ENCODE assay signal across 9 mouse cellular contexts in genomic region chr9:63124512-63124911, GRCm38 (mm10). TPM values are rescaled to one million over a fixed set of nuclear protein-coding genes. Genes with fewer than 3 reads are reported as not detected.
DNase-seq lines count a peak whose midpoint lies in the region; ATAC-seq lines count a peak whose summit lies in the region.
"Had no signal": no experiment of that assay in that cellular context is flagged by ENCODE, and none has a peak within 500 bp of the region (broad histone marks: within the 10 kb centered on the region; RNA-seq: fewer than 3 reads in every experiment).

No protein-coding gene starts in this region.

- no peak overlapping the region for H3K9ac ChIP-seq in heart, embryonic 15.5 days
- no peak overlapping the region for H3K9ac ChIP-seq in limb, embryonic 15.5 days
- no peak overlapping the region for H3K9ac ChIP-seq in stomach, embryonic 15.5 days

- H3K9me3 ChIP-seq in heart, embryonic 15.5 days (replicated peaks), result no peaks in the 10 kb centered on the region
- H3K9me3 ChIP-seq in megakaryocyte, embryonic 14.5 days, result peaks cover 3% of the 10 kb centered on the region
- no peaks in the 10 kb centered on the region for H3K9me3 ChIP-seq in limb, embryonic 15.5 days
- no peaks in the 10 kb centered on the region for H3K9me3 ChIP-seq in stomach, embryonic 15.5 days
- H3K9me3 ChIP-seq: midbrain, embryonic 15.5 days had no signal

- H3K36me3 ChIP-seq in heart, embryonic 15.5 days, result no peaks in the 10 kb centered on the region
- H3K36me3 ChIP-seq in megakaryocyte, embryonic 14.5 days (replicated peaks; ENCODE audit: low read length), result no peaks in the 10 kb centered on the region
- no peaks in the 10 kb centered on the region for H3K36me3 ChIP-seq in limb, embryonic 15.5 days
- no peaks in the 10 kb centered on the region for H3K36me3 ChIP-seq in stomach, embryonic 15.5 days
- H3K36me3 ChIP-seq: midbrain, embryonic 15.5 days had no signal

- 40% methylated on average over 9 of the region's 9 CpGs for WGBS in heart, embryonic 15.5 days
- 46% methylated on average over 9 of the region's 9 CpGs for WGBS in limb, embryonic 15.5 days
- 38% methylated on average over 9 of the region's 9 CpGs for WGBS in stomach, embryonic 15.5 days

- peaks cover 6% of the 10 kb centered on the region for H3K4me1 ChIP-seq in heart, embryonic 15.5 days (replicated peaks)
- H3K4me1 ChIP-seq in megakaryocyte, embryonic 14.5 days, result peaks cover 30% of the 10 kb centered on the region
- H3K4me1 ChIP-seq in limb, embryonic 15.5 days, result peaks cover 22% of the 10 kb centered on the region
- H3K4me1 ChIP-seq in stomach, embryonic 15.5 days, result peaks cover 10% of the 10 kb centered on the region; the same call in 1 of the 2 replicates

- no peaks in the 10 kb centered on the region for H3K27me3 ChIP-seq in heart, embryonic 15.5 days
- peaks cover 12% of the 10 kb centered on the region for H3K27me3 ChIP-seq in megakaryocyte, embryonic 14.5 days (replicated peaks)
- no peaks in the 10 kb centered on the region for H3K27me3 ChIP-seq in limb, embryonic 15.5 days
- H3K27me3 ChIP-seq in stomach, embryonic 15.5 days (replicated peaks), result no peaks in the 10 kb centered on the region
- H3K27me3 ChIP-seq: midbrain, embryonic 15.5 days had no signal

- no peak overlapping the region for H3K27ac ChIP-seq in heart, embryonic 15.5 days
- no peak overlapping the region for H3K27ac ChIP-seq in limb, embryonic 15.5 days
- H3K27ac ChIP-seq in stomach, embryonic 15.5 days, result no peak overlapping the region

- no peak for ATAC-seq in heart, embryonic 15.5 days (replicated peaks; ENCODE audit: insufficient number of reproducible peaks, insufficient read depth, low FRiP score, low read depth)
- no peak for ATAC-seq in megakaryocyte, adult 5-6 weeks (ENCODE audit: poor library complexity, severe bottlenecking)
- no peak for ATAC-seq in limb, embryonic 15.5 days (ENCODE audit: insufficient number of reproducible peaks, low FRiP score, low TSS enrichment, low read depth)
- 0 out of 2 replicates have a peak, but pooled peaks have one; percentile 1 for ATAC-seq in stomach, embryonic 15.5 days (ENCODE audit: insufficient read depth, low FRiP score, low read depth)
- no peak for ATAC-seq in megakaryocyte-erythroid progenitor cell, adult 5-6 weeks (replicated peaks; ENCODE audit: low FRiP score, low TSS enrichment, poor library complexity, severe bottlenecking)

- no peak for DNase-seq in heart, adult 8-10 months (ENCODE audit: low spot score)

- peak overlapping the region; percentile 85; the same call in 1 of the 2 replicates for H3K4me2 ChIP-seq in heart, embryonic 15.5 days
- peak overlapping the region; percentile 85; the same call in 1 of the 2 replicates for H3K4me2 ChIP-seq in limb, embryonic 15.5 days
- no peak overlapping the region for H3K4me2 ChIP-seq in stomach, embryonic 15.5 days

- H3K4me3 ChIP-seq in heart, embryonic 15.5 days, result no peak overlapping the region
- peak overlapping the region; percentile 94 for H3K4me3 ChIP-seq in megakaryocyte, embryonic 14.5 days (replicated peaks)
- H3K4me3 ChIP-seq in limb, embryonic 15.5 days, result no peak overlapping the region
- no peak overlapping the region for H3K4me3 ChIP-seq in stomach, embryonic 15.5 days (replicated peaks)

RNA-seq across cellular contexts. Expression of gene Skor1, which starts 24.2 kb away (rescaled TPM):
- polyA plus RNA-seq in heart, embryonic 15.5 days (2015; fragmentation: Nextera tagmentation; extraction: Ambion mirVana), result not detected in 2 replicates
- under 1 TPM in 3 of 4 experiments, not detected in 1; 0.08 to 0.20 (median 0.12) TPM for total RNA-seq in heart, adult 8-10 months (2022)
- polyA plus RNA-seq in megakaryocyte, embryonic 14.5 days (2012; ENCODE audit: insufficient read depth, low replicate concordance), result 0.13 TPM in 1 of 2 replicates, not detected in the other
- 0.27 TPM in 1 of 2 replicates, not detected in the other for total RNA-seq in megakaryocyte, adult 5-6 weeks (2015)
- not detected in 2 replicates for total RNA-seq in megakaryocyte, adult 5-6 weeks (2017)
- 0.04 TPM in 1 of 2 replicates, not detected in the other for polyA plus RNA-seq in limb, embryonic 15.5 days (2015; fragmentation: Nextera tagmentation; extraction: Ambion mirVana)
- polyA plus RNA-seq in stomach, embryonic 15.5 days (2015; fragmentation: Nextera tagmentation; extraction: Ambion mirVana), result 0.05 TPM in 1 of 2 replicates, not detected in the other
- total RNA-seq in megakaryocyte-erythroid progenitor cell, adult 5-6 weeks (2014; fragmentation: Nextera tagmentation), result not detected in 2 replicates
- total RNA-seq in megakaryocyte-erythroid progenitor cell, adult 5-6 weeks (2017), result not detected in 2 replicates
- polyA plus RNA-seq: inflammation-experienced regulatory T-cells, adult 6 months had no signal
